Mouse (Mus musculus) spleen, adult 2 months (tissue): Measurements from ENCODE around the gene Cbx5.

Experiments
- CTCF ChIP-seq: fragments of 200-500 bp; IDR thresholded peaks from 2 replicates; pipeline ENCODE4 v1.5.1; 2011; ENCODE audit warnings: mild to moderate bottlenecking, inconsistent platforms; ENCODE audit not compliant: insufficient read depth, insufficient read length, insufficient replicate concordance; ENCODE audit errors: extremely low read depth
- POLR2A ChIP-seq: fragments of 200-500 bp; IDR thresholded peaks from 2 replicates; pipeline ENCODE4 v1.6.1; 2011; ENCODE audit warnings: low read depth, low read length, inconsistent platforms

DNA sequence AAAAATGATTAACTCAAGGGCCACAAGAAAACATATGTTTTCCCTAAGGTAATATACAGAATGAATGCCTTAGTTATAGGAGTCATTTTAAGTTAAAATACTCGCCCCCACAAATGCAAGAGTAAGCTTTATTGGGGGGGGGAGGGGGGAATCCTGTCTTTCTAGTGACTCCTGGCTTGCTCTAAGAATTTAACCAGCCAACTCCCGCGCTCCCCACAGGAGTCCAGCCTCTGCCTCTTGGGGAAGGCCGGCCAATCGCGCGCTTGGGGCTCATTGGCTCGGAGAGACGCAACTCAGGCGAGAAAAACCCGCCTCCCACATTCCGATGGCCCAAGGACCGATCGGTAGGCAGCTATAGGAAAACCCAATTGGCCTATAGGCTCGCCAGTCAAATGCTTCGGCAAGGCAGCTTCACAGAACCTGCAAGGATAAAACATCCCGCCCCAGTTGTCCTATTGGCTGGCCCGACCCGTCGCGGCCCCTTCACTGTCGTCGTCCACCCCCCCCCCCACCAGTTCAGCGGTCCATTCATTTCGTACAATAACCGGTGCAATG lies 409 bp downstream of the Cbx5 start:
- no peak for TF ChIP-seq CTCF
- no peak for TF ChIP-seq POLR2A
